In genomic region chr14:115616305-115616704, GRCm38 (mm10) we compare ENCODE assay signal across 18 mouse cellular contexts.
DNase-seq lines count a peak whose midpoint lies in the region; ATAC-seq and TF ChIP-seq lines count a peak whose summit lies in the region.
"Had no signal": no experiment of that assay in that cellular context is flagged by ENCODE, and none has a peak within 500 bp of the region (broad histone marks: within the 10 kb centered on the region; RNA-seq: fewer than 3 reads in every experiment).

No protein-coding gene starts in this region.

- H3K27ac ChIP-seq in hindbrain, embryonic 12.5 days: no peak overlapping the region
- H3K27ac ChIP-seq in hindbrain, embryonic 10.5 days: no peak overlapping the region
- H3K27ac ChIP-seq in midbrain, embryonic 13.5 days: no peak overlapping the region
- no peak overlapping the region for H3K27ac ChIP-seq in midbrain, postnatal 0 days (ENCODE audit: low read depth, low read length)
- no peak overlapping the region for H3K27ac ChIP-seq in hindbrain, postnatal 0 days
- H3K27ac ChIP-seq: forebrain, embryonic 15.5 days; heart, adult 2 months; heart, embryonic 15.5 days had no signal

- H3K27me3 ChIP-seq in hindbrain, embryonic 12.5 days: no peaks in the 10 kb centered on the region
- no peaks in the 10 kb centered on the region for H3K27me3 ChIP-seq in hindbrain, embryonic 10.5 days (ENCODE audit: insufficient read depth, poor library complexity, severe bottlenecking)
- no peaks in the 10 kb centered on the region for H3K27me3 ChIP-seq in midbrain, embryonic 13.5 days
- no peaks in the 10 kb centered on the region for H3K27me3 ChIP-seq in midbrain, postnatal 0 days (ENCODE audit: insufficient read depth, low read length)
- H3K27me3 ChIP-seq in hindbrain, postnatal 0 days (ENCODE audit: insufficient read depth, low read length): no peaks in the 10 kb centered on the region
- H3K27me3 ChIP-seq: forebrain, embryonic 15.5 days; heart, embryonic 15.5 days had no signal

- WGBS in hindbrain, embryonic 12.5 days: 42% methylated on average over 2 of the region's 2 CpGs
- 45% methylated on average over 2 of the region's 2 CpGs for WGBS in hindbrain, embryonic 10.5 days
- 40% methylated on average over 2 of the region's 2 CpGs for WGBS in midbrain, embryonic 13.5 days
- 25% methylated on average over 2 of the region's 2 CpGs for WGBS in midbrain, postnatal 0 days
- WGBS in hindbrain, postnatal 0 days: 20% methylated on average over 2 of the region's 2 CpGs

- TF ChIP-seq CTCF in midbrain, postnatal 0 days (IDR thresholded peaks at IDR 0.05): no peak
- no peak for TF ChIP-seq CTCF in hindbrain, postnatal 0 days (IDR thresholded peaks at IDR 0.05; ENCODE audit: low read depth)

- no peaks in the 10 kb centered on the region for H3K36me3 ChIP-seq in hindbrain, embryonic 12.5 days
- H3K36me3 ChIP-seq in hindbrain, embryonic 10.5 days: no peaks in the 10 kb centered on the region
- H3K36me3 ChIP-seq in midbrain, embryonic 13.5 days: no peaks in the 10 kb centered on the region
- no peaks in the 10 kb centered on the region for H3K36me3 ChIP-seq in midbrain, postnatal 0 days (ENCODE audit: insufficient read depth, low read length)
- H3K36me3 ChIP-seq in hindbrain, postnatal 0 days (ENCODE audit: insufficient read depth, low read length): no peaks in the 10 kb centered on the region
- H3K36me3 ChIP-seq: forebrain, embryonic 15.5 days; heart, embryonic 15.5 days had no signal

- no peak overlapping the region for H3K9ac ChIP-seq in hindbrain, embryonic 12.5 days
- H3K9ac ChIP-seq in midbrain, embryonic 13.5 days (replicated peaks): no peak overlapping the region
- H3K9ac ChIP-seq in midbrain, postnatal 0 days (replicated peaks; ENCODE audit: low read length, poor library complexity, severe bottlenecking): no peak overlapping the region
- no peak overlapping the region for H3K9ac ChIP-seq in hindbrain, postnatal 0 days (replicated peaks; ENCODE audit: low read length)
- H3K9ac ChIP-seq: forebrain, embryonic 15.5 days; heart, embryonic 15.5 days had no signal

- no peaks in the 10 kb centered on the region for H3K4me1 ChIP-seq in hindbrain, embryonic 12.5 days
- no peaks in the 10 kb centered on the region for H3K4me1 ChIP-seq in hindbrain, embryonic 10.5 days (replicated peaks)
- H3K4me1 ChIP-seq in midbrain, embryonic 13.5 days (replicated peaks): 0 out of 2 replicates have a peak, but pooled peaks cover 2% of the 10 kb centered on the region
- H3K4me1 ChIP-seq in midbrain, postnatal 0 days (ENCODE audit: insufficient read depth, low read length): no peaks in the 10 kb centered on the region
- H3K4me1 ChIP-seq in hindbrain, postnatal 0 days (ENCODE audit: insufficient read depth, low read length): no peaks in the 10 kb centered on the region
- H3K4me1 ChIP-seq: heart, embryonic 15.5 days had no signal

- peak; percentile 82 for ATAC-seq in hindbrain, embryonic 12.5 days (ENCODE audit: low FRiP score)
- ATAC-seq in midbrain, embryonic 13.5 days: peak; percentile 70
- no peak for ATAC-seq in midbrain, postnatal 0 days (ENCODE audit: low FRiP score)
- no peak for ATAC-seq in hindbrain, postnatal 0 days
- ATAC-seq: inflammation-experienced regulatory T-cells, adult 6 months; intestine, postnatal 0 days had no signal

- H3K9me3 ChIP-seq in hindbrain, embryonic 12.5 days (replicated peaks): no peaks in the 10 kb centered on the region
- H3K9me3 ChIP-seq in hindbrain, embryonic 10.5 days: no peaks in the 10 kb centered on the region
- no peaks in the 10 kb centered on the region for H3K9me3 ChIP-seq in midbrain, embryonic 13.5 days
- H3K9me3 ChIP-seq in midbrain, postnatal 0 days (ENCODE audit: low read length): no peaks in the 10 kb centered on the region
- H3K9me3 ChIP-seq in hindbrain, postnatal 0 days (ENCODE audit: low read length): no peaks in the 10 kb centered on the region
- H3K9me3 ChIP-seq: forebrain, embryonic 15.5 days; heart, embryonic 15.5 days had no signal

- no peak for DNase-seq in hindbrain, embryonic 10.5 days (ENCODE audit: low spot score)
- no peak for DNase-seq in midbrain, postnatal 0 days (ENCODE audit: low spot score)
- peak; percentile 13 for DNase-seq in hindbrain, postnatal 0 days (ENCODE audit: low spot score)
- no peak for DNase-seq in retina, postnatal 1 day
- DNase-seq in T-cell, adult 2 months (ENCODE audit: low spot score): no peak
- DNase-seq: adrenal gland, postnatal 10 days; cerebellum, adult 11-12 months; cerebellum, adult 9-10 months; cerebellum, postnatal 36 days; heart, adult 2 months; heart, postnatal 14 days had no signal

- no peak overlapping the region for H3K4me3 ChIP-seq in hindbrain, embryonic 12.5 days
- no peak overlapping the region for H3K4me3 ChIP-seq in hindbrain, embryonic 10.5 days
- no peak overlapping the region for H3K4me3 ChIP-seq in midbrain, embryonic 13.5 days (replicated peaks)
- H3K4me3 ChIP-seq in midbrain, postnatal 0 days (ENCODE audit: low read depth, low read length): no peak overlapping the region
- H3K4me3 ChIP-seq in hindbrain, postnatal 0 days (ENCODE audit: low read length): no peak overlapping the region
- H3K4me3 ChIP-seq: forebrain, embryonic 15.5 days; heart, adult 2 months; heart, embryonic 15.5 days had no signal

- H3K4me2 ChIP-seq in hindbrain, embryonic 12.5 days (replicated peaks): no peak overlapping the region
- H3K4me2 ChIP-seq in midbrain, embryonic 13.5 days (replicated peaks): no peak overlapping the region
- H3K4me2 ChIP-seq in midbrain, postnatal 0 days (ENCODE audit: low read depth, low read length, poor library complexity, severe bottlenecking): no peak overlapping the region
- no peak overlapping the region for H3K4me2 ChIP-seq in hindbrain, postnatal 0 days (ENCODE audit: low read depth, low read length)
- H3K4me2 ChIP-seq: forebrain, embryonic 15.5 days; heart, embryonic 11.5 days; heart, embryonic 15.5 days had no signal

Comparison
In these comparisons a context has a peak if more than half of its experiments do, and no peak if none do; other contexts are left out.
1. ATAC-seq: peak in hindbrain, embryonic 12.5 days (single experiment) and midbrain, embryonic 13.5 days (single experiment); none in midbrain, postnatal 0 days (single experiment) and hindbrain, postnatal 0 days (single experiment).